Mouse (Mus musculus) CH12.LX (cell line): ENCODE data around the gene Ubc.

ENCODE experiments used
- BHLHE40 ChIP-seq: IDR thresholded peaks from 2 replicates; pipeline ENCODE4 v1.6.1; 2011; ENCODE audit warnings: mild to moderate bottlenecking, low read depth, low read length, improper control_type of control experiment
- CHD2 ChIP-seq: IDR thresholded peaks from 2 replicates; pipeline ENCODE4 v1.6.1; 2011; ENCODE audit warnings: low read length, improper control_type of control experiment
- CTCF ChIP-seq, 2 experiments: IDR thresholded peaks in 1 of 2; conservative IDR thresholded peaks in 1 of 2; 2 replicates each; pipeline ENCODE4 v1.5.1; 2011 to 2012; ENCODE audit warnings: low read depth in 2 of 2, low read length in 2 of 2, improper control_type of control experiment in 1 of 2, inconsistent platforms in 1 of 2, mild to moderate bottlenecking in 1 of 2, moderate library complexity in 1 of 2
- EP300 ChIP-seq: IDR thresholded peaks from 2 replicates; pipeline ENCODE4 v1.6.1; 2011; ENCODE audit warnings: low read length, improper control_type of control experiment
- MAFK ChIP-seq: IDR thresholded peaks from 2 replicates; pipeline ENCODE4 v1.6.1; 2011; ENCODE audit warnings: low read length, improper control_type of control experiment; ENCODE audit not compliant: insufficient replicate concordance
- MAZ ChIP-seq: IDR thresholded peaks from 2 replicates; pipeline ENCODE4 v1.6.1; 2012; ENCODE audit warnings: low read depth, mild to moderate bottlenecking, inconsistent platforms, low read length, improper control_type of control experiment, moderate library complexity
- NELFE ChIP-seq: IDR thresholded peaks from 2 replicates; pipeline ENCODE4 v1.6.1; 2011; ENCODE audit warnings: low read depth, low read length, improper control_type of control experiment
- POLR2A ChIP-seq: IDR thresholded peaks from 2 replicates; pipeline ENCODE4 v1.6.1; 2011; ENCODE audit warnings: low read depth, mild to moderate bottlenecking, improper control_type of control experiment, low read length
- RCOR1 ChIP-seq: conservative IDR thresholded peaks from 2 replicates; pipeline ENCODE4 v1.6.1; 2012; ENCODE audit warnings: low read depth, mild to moderate bottlenecking, inconsistent platforms, low read length, improper control_type of control experiment
- TCF12 ChIP-seq: IDR thresholded peaks from 2 replicates; pipeline ENCODE4 v1.6.1; 2014; ENCODE audit warnings: low read depth, mild to moderate bottlenecking, inconsistent platforms, low read length, improper control_type of control experiment
- USF1 ChIP-seq: IDR thresholded peaks from 2 replicates; pipeline ENCODE4 v1.6.1; 2014; ENCODE audit warnings: low read depth, mild to moderate bottlenecking, inconsistent platforms, low read length, improper control_type of control experiment

GRCm38 (mm10) chr5:125348067-125348466 is 41.9 kb downstream of the Ubc start:
- TF ChIP-seq CTCF (conservative IDR thresholded peaks at IDR 0.05 in 1 of 2, IDR thresholded peaks at IDR 0.05 in 1 of 2; ENCODE audit: low read depth in 2 of 2, low read length in 2 of 2) (no peak), POLR2A (no peak), MAZ (no peak), RCOR1 (no peak), EP300 (peak; percentile 61; the same call in 1 of the 2 replicates), TCF12 (0 out of 2 replicates have a peak, but pooled peaks have one; percentile 20), NELFE (no peak), MAFK (no peak), CHD2 (no peak), BHLHE40 (peak; percentile 40), USF1 (no peak)
